Mouse (Mus musculus): ENCODE measurements at regions not wholly inside any gene's neighbourhood (a gene's known extent, or its start where the extent isn't known, plus 50 kb on each side); places are given as distances from the start of the nearest gene placed in this dataset.

GRCm38 (mm10) chr11:38092202-38092601 lies 856.4 kb upstream of the Tenm2 start:
- TF ChIP-seq CTCF (IDR thresholded peaks at IDR 0.05; ENCODE audit: borderline replicate concordance, insufficient read depth, low read depth, low read length) (no peak), POLR2A (IDR thresholded peaks at IDR 0.05; ENCODE audit: borderline replicate concordance, insufficient read depth, low read length) (no peak)
